Mouse (Mus musculus) stomach, postnatal 0 days (tissue): ENCODE data around the gene Brox.

ENCODE experiments used
- CTCF ChIP-seq: IDR thresholded peaks from 2 replicates; pipeline ENCODE4 v1.5.1; 2016; ENCODE audit warnings: antibody characterized with exemption, low read depth, mild to moderate bottlenecking, moderate library complexity
- EP300 ChIP-seq: optimal IDR thresholded peaks from 2 replicates; pipeline ENCODE3; 2016; ENCODE audit warnings: antibody characterized with exemption

DNA sequence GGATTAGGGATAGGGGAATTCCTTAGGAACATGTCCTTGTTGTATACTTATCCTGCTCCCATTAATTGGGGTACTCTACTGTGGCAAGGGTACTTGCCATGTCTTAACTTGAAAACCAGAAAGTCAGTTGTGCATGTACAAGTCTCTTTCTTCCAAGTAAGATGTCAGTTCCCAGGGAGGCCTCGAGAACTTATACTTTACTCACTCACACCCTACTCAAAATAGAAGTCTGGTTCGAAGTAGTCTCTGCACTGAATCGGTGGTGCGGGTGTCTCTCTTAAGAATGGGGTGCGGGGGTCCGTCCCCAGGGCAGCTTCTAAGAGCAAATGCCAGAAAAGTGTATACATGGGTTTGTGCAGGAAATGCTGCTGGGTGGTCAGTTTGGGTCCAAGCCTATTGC, 2.1 kb upstream of the Brox start:
- TF ChIP-seq CTCF = no peak
- no peak for TF ChIP-seq EP300
